Mouse (Mus musculus) kidney, adult 8-10 months (tissue): Measurements from ENCODE around the gene Vps53.
"Not testable (repeated sequence)": the region's sequence is repeated elsewhere in the genome, so short reads cannot be mapped to it uniquely, and the experiment has no call there.

Experiments
- DNase-seq, 2 experiments: peaks; one replicate each; pipeline ENCODE4 v3.0.0; 2022

Gene Vps53

GRCm38 (mm10) chr11:76179495-76180145 lies at the start of gene Vps53, which contains the start of gene Fam57a:
TSS of gene Vps53 (minus strand) at chr11:76179647.
TSS of gene Fam57a (plus strand) at chr11:76179671.
- peak; percentile 92 to 94 for DNase-seq

- DNase-seq: no peak
These were observed 45.6 kb upstream of the Vps53 start for GRCm38 (mm10) chr11:76225051-76225450.

DNA sequence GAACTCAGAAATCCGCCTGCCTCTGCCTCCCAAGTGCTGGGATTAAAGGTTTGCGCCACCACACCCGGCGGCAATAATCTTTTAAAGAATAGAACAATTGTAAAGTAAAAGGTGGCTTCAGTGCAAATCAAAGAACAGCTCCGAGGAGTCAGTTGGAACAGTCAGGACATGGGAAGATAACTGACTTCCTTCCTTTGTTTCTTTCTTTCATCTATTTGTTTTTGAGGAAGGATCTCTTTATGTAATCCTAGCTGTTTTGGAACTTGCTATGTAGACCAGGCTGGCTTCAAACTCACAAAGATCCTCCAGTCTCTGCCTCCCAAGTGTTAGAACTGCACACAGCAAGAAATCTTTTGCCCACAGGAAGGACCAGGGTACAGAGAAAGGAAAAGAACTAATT lies 45.2 kb upstream of the Vps53 start:
- no peak for DNase-seq

- DNase-seq: peak; percentile 96 to 97
These were observed 37.9 kb upstream of the Vps53 start, which contains the start of the genes Dbil5 and Gemin4 for GRCm38 (mm10) chr11:76217390-76217800. TSS of gene Dbil5 (plus strand) at chr11:76217608. TSS of gene Gemin4 (minus strand) at chr11:76217664.

- DNase-seq: peak; percentile 53
These were observed 37.4 kb upstream of the Vps53 start for GRCm38 (mm10) chr11:76216681-76217389.

- no peak for DNase-seq
These were observed 36.6 kb upstream of the Vps53 start for GRCm38 (mm10) chr11:76216049-76216540.

GRCm38 (mm10) chr11:76215011-76215410 lies 35.6 kb upstream of the Vps53 start:
- DNase-seq: no peak

DNA sequence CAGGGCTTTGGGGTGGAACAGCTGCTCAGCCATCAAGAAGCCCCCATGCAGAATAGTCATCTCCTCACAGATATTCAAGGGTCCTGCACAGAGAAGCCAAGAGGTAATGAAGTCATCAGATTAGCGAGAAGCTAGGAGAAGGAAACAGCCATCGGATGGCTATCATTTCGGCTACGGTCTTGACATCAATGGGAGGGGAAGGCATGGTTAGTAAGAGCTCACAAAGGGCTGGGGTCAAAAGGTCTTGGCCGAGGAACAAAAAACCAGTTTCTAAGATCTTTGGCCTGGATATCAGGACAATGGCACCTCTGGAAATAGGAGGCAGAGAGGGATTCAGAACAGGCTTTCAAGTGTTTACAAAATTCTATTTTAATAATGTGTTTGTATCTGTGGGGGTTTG lies 34.4 kb upstream of the Vps53 start:
- DNase-seq: no peak

- not testable (repeated sequence) for DNase-seq
These were observed 32.1 kb upstream of the Vps53 start for GRCm38 (mm10) chr11:76211595-76211994.

DNA sequence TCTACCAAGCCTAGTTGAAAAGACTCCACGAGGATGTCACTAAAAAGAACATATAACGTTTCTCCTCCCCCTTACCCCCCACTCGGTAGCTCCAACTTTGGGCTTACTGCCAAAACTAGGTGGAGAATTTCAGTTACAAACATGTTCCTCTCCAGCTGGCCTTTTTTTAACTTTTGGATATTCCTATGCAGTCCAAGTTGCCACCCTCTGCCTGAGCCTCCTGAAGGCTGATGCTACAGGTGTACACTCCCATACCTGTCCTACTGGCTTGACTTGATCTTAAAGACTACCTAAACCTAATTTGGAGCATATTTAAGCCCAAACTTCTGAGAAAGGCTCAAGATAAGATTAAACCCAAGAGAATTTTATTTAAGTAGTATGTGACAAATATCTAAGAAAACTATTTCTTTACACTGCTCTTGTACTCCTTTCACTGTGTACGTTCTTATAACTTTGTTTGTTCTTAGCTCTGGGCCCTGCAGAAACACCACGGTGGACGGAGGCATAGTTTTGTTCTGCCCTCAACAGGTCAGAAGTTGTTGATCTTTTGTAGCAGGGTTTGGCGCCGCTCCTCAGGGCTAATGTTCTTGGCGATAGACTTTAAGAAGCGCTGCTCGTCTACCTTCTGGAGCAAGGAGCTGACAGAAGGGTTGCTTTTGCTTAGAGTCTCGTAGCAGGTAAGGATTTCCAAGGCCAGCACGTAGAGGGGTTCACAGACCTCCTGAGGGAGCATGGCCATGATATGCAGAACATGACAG lies 31.0 kb upstream of the Vps53 start:
- DNase-seq: no peak

- no peak for DNase-seq
These were observed 27.3 kb upstream of the Vps53 start for GRCm38 (mm10) chr11:76206793-76207192.

GRCm38 (mm10) chr11:76201761-76202674 lies 22.6 kb upstream of the Vps53 start:
- peak; percentile 74 to 81 for DNase-seq

DNA sequence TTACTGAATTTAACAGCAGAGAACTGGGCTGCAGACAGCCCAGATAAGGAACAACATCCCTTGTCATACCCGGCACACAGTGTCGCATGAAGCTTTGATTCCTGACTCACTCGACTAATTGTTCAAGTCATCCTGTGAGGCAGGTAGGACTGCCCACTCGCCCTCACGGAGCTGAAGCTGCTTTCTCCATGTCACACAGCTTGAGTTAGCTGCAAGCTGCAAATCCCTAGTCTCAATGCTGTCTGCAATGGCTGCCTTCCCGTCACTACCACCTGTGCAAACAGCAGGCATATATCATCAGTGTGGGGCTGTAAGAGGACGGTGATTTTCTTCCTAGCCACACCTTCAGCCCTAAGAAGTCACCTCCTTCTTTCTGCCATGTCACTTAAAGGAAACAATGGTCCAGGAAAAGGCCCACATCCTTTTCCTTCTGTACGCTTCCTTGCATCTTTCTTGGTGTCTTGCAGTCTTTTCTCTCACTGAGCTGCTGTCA lies 17.6 kb upstream of the Vps53 start:
- no peak for DNase-seq

- no peak for DNase-seq
These were observed 17.0 kb upstream of the Vps53 start for GRCm38 (mm10) chr11:76196275-76196976.

DNA sequence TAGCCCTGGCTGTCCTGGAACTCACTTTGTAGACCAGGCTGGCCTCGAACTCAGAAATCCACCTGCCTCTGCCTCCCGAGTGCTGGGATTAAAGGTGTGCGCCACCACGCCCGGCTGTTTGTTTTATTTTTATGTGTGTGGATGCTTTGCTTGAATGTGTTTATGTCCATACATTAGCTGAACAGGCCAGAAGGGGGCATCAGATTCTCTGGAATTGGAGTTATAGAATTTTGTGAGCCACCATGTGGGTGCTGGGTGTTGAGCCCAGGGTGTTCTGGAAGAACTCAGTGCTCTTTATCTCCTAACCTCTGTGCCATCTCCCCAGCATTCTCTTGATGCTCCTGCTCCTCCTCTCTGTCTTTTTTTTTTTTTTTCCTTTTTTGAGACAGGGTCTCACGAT lies 7.5 kb upstream of the Vps53 start:
- DNase-seq: no peak

- no peak for DNase-seq
These were observed 4.3 kb upstream of the Vps53 start for GRCm38 (mm10) chr11:76183745-76184144.

DNA sequence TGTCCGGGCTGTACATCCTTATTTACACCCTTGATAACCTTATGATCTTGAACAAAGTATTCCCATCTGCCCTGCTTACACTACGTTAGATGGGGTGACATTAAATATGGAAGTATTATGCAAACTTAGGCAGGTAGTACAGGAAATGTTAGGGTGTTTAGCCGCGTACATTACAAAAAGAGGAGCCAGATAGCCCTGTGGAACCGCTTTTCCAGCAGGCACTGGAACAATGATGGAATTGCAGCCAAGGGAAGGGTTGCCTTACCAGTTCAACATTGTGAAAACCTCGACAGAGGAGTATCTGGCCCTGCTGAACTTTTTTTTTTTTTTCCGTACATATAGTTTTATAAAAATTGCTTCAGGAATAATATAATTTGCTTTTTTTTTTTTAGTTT lies 696 bp upstream of the Vps53 start:
- DNase-seq: no peak

- DNase-seq: peak in 1 of 2 experiments; percentile 41
These were observed 537 bp downstream of the Vps53 start for GRCm38 (mm10) chr11:76178726-76179494.

DNA sequence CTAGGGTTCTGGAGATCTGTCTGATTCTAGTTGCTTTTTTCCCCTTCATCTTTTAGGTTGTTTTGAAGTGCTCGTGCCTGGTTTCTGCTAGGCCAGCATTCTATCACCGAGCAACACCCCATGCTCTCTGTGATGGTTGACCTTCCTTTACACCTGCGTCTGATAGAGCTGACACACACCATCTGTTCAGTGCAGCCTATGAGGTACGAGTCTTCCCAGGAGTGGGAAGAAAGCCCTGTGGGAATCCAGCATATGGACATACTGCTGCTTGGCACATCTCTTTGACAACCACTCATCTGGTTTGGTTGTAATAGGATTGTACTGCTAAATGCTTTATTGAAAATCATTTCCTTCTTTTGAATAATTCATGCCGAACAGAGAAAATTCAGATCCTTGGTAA lies 9.2 kb downstream of the Vps53 start:
- DNase-seq: no peak

DNA sequence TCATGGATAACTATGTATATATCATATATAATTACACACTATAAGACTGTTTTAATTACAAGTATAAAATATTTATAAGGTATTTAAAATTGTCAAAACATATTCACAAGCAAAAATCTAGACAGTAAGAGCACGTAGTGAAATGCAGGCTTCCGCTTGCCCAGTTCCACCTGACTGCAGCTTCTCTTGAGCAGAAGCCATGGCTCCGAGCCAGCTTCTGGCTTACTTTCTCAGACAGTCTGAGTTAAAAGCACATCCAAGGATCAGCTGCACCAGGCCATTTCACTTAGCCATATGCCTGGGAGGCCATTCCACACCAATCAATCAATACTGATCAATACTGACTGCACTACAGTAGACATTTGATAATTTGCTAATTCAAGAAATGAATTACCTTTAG lies 10.5 kb downstream of the Vps53 start:
- peak; percentile 68 to 78 for DNase-seq
